Mouse (Mus musculus) urinary bladder, postnatal 25 days (tissue): ENCODE measurements around the gene Alk.

ENCODE experiments used
- DNase-seq: peaks from one replicate; pipeline ENCODE4 v3.0.0; 2022; ENCODE audit warnings: low spot score

The Alk gene

GRCm38 (mm10) chr17:71874077-71874476 lies 730.4 kb downstream of the Alk start:
- DNase-seq, result peak; percentile 81

DNA sequence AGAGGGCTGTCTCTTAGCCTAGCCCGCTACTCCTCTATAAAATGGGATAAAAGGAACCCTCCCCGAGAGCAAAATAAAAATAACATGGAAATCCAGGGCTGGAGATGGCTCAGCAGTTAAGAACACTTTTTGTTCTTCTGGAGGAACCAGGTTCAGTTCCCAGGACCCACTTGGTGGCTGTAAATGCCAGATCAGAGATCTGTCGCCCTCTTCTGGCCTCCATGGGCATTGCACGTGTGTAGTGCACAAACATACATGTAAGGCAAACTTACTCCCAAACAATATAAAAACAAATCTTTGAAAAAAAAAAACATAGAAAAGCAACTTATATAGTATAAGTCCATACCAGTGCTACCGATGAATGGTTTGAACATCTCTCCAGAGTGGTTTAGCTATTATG lies 731.5 kb downstream of the Alk start:
- peak; percentile 21 for DNase-seq

DNA sequence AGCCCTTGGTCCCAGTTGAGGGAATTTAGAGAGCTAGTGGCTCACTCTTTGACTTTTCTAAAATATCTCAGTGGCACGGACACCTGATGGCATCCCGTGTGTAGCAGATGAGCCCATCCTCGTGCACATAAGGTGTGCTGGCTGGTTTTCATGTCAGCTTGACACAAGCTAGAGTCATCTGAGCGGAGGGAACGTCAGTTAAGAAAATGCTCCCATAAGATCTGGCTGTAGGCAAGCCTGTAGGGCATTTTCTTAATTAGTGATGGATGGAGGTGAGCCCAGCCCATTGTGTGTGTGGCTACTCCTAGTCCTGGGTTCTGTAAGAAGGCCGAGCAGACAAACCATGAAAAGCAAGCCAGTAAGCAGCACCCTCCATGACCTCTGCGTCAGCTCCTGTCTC lies 732.4 kb downstream of the Alk start:
- DNase-seq, result no peak

DNA sequence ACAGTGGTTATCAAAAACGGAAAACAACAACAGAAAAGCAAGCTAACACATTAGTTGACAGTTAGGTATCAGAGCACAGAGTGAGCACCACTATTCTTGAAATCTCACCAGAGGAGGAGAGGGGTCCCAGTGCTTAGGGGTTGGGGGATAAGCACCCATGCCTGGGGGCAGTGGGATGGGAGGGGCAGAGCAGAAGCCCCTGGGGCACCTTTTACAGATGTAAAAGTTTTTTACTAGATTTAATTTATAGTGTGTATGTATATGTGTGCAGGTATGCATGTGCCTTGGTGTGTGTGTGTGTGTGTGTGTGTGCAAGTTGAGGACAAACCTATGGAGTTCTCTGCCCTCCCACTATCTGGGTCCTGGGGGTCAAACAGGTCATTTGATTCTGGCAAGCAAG lies 733.8 kb downstream of the Alk start:
- DNase-seq, result no peak

GRCm38 (mm10) chr17:71870232-71870621 lies 734.2 kb downstream of the Alk start:
- no peak for DNase-seq

DNA sequence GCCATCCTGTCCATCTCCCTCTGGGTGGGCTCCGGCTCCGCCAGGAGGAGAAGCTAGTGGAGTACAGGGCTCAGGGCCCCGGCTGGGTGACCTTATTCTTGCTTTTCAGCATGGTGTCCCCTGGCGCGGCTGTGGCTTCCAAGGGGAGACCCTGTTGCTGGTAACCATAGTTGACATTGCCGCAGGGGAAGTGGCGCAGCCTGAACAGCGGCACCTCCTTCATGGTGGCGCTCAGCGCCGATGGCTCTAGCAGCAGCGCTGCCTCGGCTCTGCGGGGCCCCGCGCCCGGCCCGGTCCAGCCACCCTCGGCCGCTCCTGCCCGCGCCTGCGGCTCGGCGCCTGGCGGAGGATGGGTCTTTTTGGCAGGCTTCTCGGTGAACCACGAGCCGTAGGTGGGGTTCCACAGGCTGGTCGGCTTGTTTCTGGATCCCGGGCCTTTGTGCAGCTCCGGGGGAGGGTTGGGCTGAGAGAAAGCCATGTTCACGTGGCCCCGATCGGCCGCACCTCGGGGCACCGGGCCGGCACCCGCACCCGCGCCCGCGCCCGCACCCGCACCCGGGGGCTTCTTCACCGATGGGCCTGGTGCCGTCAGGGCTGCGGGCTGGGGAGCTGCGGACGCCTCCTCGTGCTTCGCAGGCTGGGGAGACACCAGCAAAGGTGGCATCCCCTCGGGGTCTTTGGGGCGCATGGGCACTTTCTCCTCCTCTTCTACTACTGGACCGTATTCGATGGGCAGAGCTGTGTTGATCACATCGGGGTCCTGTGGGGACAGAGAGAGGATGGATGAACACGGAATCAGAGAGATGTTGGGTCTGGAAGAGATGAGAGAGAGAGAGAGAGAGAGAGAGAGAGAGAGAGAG lies 734.8 kb downstream of the Alk start:
- peak; percentile 9 for DNase-seq

DNA sequence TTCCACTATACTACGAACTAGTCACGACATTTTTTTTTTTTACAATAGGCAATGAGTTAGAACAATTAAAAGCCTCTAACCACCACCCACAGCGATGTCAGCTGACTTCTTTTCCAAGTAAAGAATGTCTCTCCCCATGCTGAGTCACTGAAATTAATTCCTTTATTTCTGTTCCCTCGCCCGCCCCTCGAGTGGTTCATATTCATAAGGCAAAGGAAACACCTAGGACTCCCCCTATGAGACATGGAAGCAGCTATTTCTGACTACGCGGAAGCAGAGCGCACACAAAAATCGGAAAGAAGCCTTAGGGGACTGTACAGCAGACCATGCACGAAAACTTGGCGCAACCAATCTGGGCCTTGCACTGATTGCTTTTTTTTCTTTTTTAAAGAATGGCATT lies 735.6 kb downstream of the Alk start:
- no peak for DNase-seq

- no peak for DNase-seq
Observed at GRCm38 (mm10) chr17:71867892-71868291, 736.5 kb downstream of the Alk start.

- no peak for DNase-seq
Observed at GRCm38 (mm10) chr17:71865437-71865836, 739.0 kb downstream of the Alk start.

DNA sequence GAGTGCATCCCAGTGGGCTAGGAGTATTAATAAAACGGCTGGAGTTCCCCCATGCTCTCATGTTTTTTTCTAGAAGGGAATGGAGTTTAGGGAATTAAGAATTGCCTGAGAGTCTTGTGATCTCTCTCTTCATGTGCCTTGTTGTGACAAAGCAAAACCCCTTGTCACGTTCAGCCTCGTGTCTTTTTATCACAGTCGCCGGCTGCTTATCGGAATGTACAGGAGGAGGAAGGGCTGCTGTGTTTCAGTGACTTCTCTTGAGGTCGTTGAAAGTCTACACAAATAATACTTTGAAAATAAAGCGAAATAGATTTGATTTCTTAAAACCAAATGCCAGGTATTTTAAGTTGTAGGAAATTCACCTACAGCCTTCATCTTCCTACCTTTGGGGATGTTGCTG lies 740.4 kb downstream of the Alk start:
- no peak for DNase-seq

GRCm38 (mm10) chr17:71862895-71863294 lies 741.5 kb downstream of the Alk start:
- no peak for DNase-seq

- no peak for DNase-seq
Observed at GRCm38 (mm10) chr17:71862184-71862583, 742.2 kb downstream of the Alk start.

DNA sequence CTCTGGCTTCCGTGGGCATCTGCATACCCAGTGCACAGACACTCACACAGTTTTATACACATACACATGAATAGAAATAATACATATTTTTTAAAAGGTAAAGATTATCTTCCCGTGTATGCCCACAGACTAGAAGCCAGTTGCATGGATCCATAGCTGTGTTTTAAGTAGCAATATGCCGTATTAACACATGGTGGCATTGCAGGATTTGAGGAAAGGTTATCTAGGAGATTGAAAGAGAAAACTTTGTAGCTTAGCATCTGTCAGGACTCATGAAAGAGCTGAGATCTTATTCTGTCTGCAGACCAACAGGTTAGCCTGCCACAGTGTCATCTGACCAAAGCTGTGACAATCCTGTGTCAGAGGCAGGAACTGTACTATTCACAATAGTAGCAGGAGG lies 772.5 kb downstream of the Alk start:
- DNase-seq, result no peak

DNA sequence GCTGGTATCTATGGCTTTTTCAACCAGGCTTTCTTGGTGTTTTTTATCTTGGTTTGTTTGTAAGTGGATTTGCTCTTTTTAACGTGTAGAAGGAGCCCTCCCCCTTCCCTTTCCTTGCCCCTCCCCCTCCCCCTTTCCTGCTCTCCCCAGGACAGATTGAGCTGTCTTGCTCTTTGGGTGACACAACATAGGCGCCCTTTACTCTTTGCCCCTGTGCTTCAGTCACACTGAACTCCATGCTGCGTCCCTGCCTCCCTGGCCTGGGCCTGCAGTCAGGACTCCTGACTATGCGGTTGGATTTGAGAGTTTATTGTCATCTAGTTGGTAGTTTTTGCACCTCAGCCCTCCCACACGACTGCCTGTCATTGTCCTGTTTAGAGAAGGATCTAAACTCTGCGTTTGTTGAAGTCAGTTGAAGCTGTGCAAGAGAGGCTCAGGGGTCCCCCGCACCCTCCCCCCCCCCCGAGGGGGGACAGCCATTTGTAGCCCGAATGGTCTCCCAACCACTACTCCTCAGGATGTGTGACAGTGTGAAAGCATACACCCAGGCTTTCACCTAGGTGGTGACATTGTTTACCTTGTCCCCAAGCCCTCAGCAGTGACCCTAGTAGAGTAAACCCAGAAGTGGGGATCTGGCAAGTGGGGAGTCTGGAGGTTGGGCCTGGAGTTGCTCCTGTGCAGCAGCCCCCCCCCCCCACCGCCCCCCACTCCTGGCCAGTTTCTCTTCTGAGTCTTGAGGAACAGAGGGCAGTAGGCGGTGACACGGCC lies 775.6 kb downstream of the Alk start:
- DNase-seq, result no peak

- DNase-seq, result no peak
Observed at GRCm38 (mm10) chr17:71827627-71828026, 776.8 kb downstream of the Alk start.

DNA sequence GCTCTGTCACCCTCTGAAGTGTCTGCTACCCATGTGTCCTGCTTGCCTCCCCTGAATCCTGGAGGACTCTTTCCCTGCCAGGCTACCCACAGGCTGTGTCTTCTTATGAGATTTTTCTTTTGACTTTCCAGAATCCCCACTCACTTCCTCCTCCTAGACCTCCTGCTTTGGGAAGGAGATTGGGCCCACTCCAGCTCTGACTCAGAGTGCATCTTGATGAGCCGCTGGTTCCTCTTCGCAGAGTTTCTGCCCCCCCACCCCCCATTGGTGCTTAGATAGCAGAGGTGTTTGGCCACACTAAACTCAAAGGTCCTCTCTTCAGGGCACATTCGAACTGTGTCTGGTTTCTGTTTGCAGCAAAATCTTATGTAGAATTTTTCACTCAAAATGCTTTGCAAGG lies 777.8 kb downstream of the Alk start:
- no peak for DNase-seq

DNA sequence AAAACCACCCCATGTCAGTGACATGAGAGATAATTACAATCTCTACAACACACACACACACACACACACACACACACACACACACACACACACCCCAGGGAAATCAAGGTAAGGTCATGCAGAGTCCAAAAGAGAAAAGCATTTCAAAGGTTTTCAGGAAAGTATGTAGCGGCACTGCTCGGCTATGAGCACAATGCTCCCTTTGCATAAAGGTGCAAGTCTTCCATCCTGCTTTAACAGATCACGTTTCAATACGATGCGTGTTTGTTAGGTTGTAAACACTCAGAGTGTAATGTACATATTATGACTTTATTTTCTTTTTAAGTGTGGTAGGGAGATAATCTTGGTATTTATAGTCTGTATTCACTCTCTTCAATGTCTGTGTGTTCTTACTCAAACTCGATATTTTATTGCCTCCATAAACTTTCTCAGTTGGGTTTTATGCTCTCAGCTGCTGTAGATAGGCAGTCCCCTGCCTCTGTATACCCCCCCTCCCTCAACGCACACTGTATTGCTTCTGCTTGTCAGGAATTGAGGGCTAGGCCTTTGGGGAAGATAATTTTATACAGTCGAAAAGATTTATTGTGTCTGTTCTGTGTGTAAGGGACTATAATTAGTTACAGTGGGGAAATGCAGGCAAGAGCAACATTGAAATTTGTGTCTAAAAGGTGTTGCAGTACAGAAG lies 780.7 kb downstream of the Alk start:
- no peak for DNase-seq
